Mouse (Mus musculus) embryo, embryonic 11 days (tissue): ENCODE measurements around the gene 1190007I07Rik.
A peak's percentile ranks its signal among the peaks of the same experiment; 100 is the strongest.
"Not testable (repeated sequence)": the region's sequence is repeated elsewhere in the genome, so short reads cannot be mapped to it uniquely, and the experiment has no call there.

Experiments
- DNase-seq: peaks from one replicate; pipeline ENCODE4 v3.0.0-alpha.2; 2015

Gene 1190007I07Rik

GRCm38 (mm10) chr10:82623553-82623932 lies 515 bp upstream of the 1190007I07Rik start:
- DNase-seq, result not testable (repeated sequence)

- DNase-seq, result peak; percentile 5
Measured at GRCm38 (mm10) chr10:82622235-82622634, 793 bp downstream of the 1190007I07Rik start.

- not testable (repeated sequence) for DNase-seq
Measured at GRCm38 (mm10) chr10:82594421-82594820, 28.6 kb downstream of the 1190007I07Rik start.

- DNase-seq, result not testable (repeated sequence)
Measured at GRCm38 (mm10) chr10:82589673-82590072, 33.4 kb downstream of the 1190007I07Rik start.

GRCm38 (mm10) chr10:82571091-82571490 lies 51.9 kb downstream of the 1190007I07Rik start:
- DNase-seq, result not testable (repeated sequence)
